Mouse (Mus musculus) testis, adult 2 months (tissue): ENCODE measurements at regions not wholly inside any gene's neighbourhood (a gene's known extent, or its start where the extent isn't known, plus 50 kb on each side); places are given as distances from the start of the nearest gene placed in this dataset.

Experiments used
- CTCF ChIP-seq: fragments of 200-500 bp; IDR thresholded peaks from 2 replicates; pipeline ENCODE4 v1.5.1; 2012; ENCODE audit warnings: low read depth, mild to moderate bottlenecking, inconsistent platforms, low read length, moderate library complexity; ENCODE audit not compliant: control insufficient read depth, insufficient read depth, insufficient replicate concordance
- POLR2A ChIP-seq: fragments of 200-500 bp; IDR thresholded peaks from 2 replicates; pipeline ENCODE4 v1.6.1; 2012; ENCODE audit warnings: low read depth, mild to moderate bottlenecking, inconsistent platforms, low read length, moderate library complexity; ENCODE audit not compliant: control insufficient read depth

DNA sequence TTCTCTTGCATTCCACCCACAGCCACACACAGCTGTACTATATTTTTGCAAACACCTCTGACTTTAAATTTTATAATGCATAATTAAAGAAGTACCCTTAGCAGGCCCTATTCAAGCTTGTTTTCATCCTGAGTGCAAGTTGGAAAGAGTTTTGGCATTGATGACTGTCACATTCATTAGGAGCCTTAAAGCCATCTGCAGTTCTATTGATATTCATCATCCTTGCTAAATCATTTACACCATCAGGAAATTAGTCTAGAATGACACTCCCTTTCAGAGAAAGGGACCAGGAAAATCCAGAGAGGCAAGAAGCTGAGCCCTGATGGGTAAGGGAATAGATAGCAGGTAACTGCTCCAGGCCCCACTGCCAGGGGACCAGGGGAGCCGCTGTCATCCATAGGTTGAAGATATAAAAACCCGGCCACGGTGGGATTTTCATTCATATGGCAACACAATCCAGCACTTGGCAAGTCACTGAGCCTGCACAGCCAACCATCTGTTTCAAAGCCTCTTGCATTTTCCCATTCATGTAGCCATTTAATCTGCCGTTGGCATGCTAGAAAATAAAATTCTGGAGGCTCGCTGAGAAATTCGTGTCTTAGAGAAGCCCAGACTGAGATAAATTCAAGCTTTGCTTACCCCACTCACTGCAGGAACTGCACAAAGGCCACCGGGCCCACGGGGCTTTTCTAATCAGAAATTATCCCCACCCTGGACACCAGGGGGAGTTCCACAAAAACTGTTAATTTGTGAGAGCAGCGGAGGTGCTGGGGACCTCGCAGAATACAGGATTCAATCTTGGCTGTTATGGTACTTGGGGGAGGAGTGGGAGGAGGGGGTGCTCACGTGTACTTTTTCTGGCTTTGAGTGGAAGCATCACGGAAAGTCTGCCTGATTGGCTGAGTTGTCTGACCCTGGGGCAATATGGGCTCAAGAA lies 101.8 kb upstream of the Veph1 start:
- no peak for TF ChIP-seq CTCF
- TF ChIP-seq POLR2A, result no peak
